Mouse (Mus musculus): ENCODE measurements around the gene Arv1. TPM values are rescaled to one million over a fixed set of nuclear protein-coding genes. Genes with fewer than 3 reads are reported as not detected.
A peak's percentile ranks its signal among the peaks of the same experiment; 100 is the strongest.

The Arv1 gene
- total and polyA plus RNA-seq, 3 experiments, result 11.9 to 24.1 TPM; not detected in 1

DNA sequence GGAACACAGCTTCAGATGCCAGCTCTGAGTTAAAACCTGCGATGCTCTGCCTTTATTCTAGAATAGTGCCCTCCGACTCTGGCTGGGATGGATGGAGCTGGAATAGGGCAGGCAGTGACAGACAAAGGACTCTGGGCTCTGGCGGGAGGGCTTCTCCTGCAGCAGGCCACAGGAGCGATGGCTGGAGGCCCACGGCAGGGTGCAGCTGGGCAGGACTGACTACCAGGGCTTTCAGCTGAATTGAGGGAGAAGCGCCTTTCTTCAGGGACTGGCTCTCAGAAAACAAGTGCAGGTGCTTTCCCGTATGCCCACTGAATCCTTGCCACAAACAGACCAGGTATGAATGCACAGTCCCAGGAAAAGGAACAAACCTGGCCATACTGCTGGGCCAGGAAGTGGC is 44.9 kb upstream of the Arv1 start (continued):
- TF ChIP-seq MEF2A (IDR thresholded peaks at IDR 0.05; ENCODE audit: extremely low read depth, insufficient replicate concordance, low read depth, low read length, poor library complexity, severe bottlenecking) (no peak), MAFK (IDR thresholded peaks at IDR 0.05; ENCODE audit: borderline replicate concordance, low read depth, low read length) (no peak)

DNA sequence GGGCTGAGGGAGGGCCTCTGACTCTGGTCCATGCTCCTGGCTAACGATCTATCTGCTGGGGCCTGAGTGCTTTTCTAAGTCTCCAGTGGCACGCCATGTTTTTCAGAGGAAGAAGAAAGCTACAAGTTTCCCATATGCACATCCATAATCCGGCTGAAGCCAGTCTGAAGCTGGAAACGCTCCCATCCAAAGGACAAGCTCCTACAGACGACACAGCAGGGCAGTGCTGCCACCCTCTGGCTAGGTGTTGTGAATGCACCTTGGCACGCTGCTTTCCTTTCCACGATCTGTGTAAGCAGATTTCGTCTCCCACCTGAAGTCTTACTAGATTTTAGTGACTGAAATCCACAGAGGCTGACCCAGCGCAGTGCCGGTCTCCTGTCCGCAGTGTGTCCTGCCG is 44.5 kb upstream of the Arv1 start:
- Histone ChIP-seq H3K27me3 (ENCODE audit: control insufficient read depth in 1 of 2, insufficient read depth in 2 of 2, low read length in 2 of 2) (no peaks in the 10 kb centered on the region), H3K4me1 (ENCODE audit: control insufficient read depth in 1 of 2, insufficient read depth in 2 of 2, low read length in 2 of 2) (no peaks in the 10 kb centered on the region), H3K4me3 (ENCODE audit: control insufficient read depth in 1 of 2, insufficient read depth in 1 of 2, low read depth in 2 of 2, low read length in 2 of 2) (no peak overlapping the region), H3K9ac (ENCODE audit: control insufficient read depth, low read depth, low read length, poor library complexity, severe bottlenecking) (no peak overlapping the region), H3K36me3 (ENCODE audit: control insufficient read depth in 1 of 2, insufficient read depth in 2 of 2, low read length in 2 of 2) (no peaks in the 10 kb centered on the region; a peak in 1 of 4 replicates), H3K27ac (ENCODE audit: control insufficient read depth, low read depth, low read length) (no peak overlapping the region), H3K9me3 (replicated peaks; ENCODE audit: insufficient read depth, low read length) (no peaks in the 10 kb centered on the region), H3K79me2 (ENCODE audit: control insufficient read depth, insufficient read depth, low read length, poor library complexity) (no peaks in the 10 kb centered on the region)
- TF ChIP-seq POLR2AphosphoS5 (IDR thresholded peaks at IDR 0.05; ENCODE audit: borderline replicate concordance, low read depth, low read length) (no peak), CHD2 (IDR thresholded peaks at IDR 0.05; ENCODE audit: low read length) (no peak), BHLHE40 (IDR thresholded peaks at IDR 0.05; ENCODE audit: borderline replicate concordance, low read depth, low read length) (no peak), USF1 (IDR thresholded peaks at IDR 0.05; ENCODE audit: low read depth, low read length) (no peak), UBTF (IDR thresholded peaks at IDR 0.05; ENCODE audit: borderline replicate concordance, insufficient read depth, low read depth, low read length) (no peak), SMC3 (IDR thresholded peaks at IDR 0.05; ENCODE audit: low read depth, low read length) (peak; percentile 79), ZNF384 (IDR thresholded peaks at IDR 0.05; ENCODE audit: low read depth, low read length) (no peak), HCFC1 (IDR thresholded peaks at IDR 0.05; ENCODE audit: low read depth, low read length) (no peak), TCF12 (IDR thresholded peaks at IDR 0.05; ENCODE audit: low read depth, low read length) (no peak), MXI1 (IDR thresholded peaks at IDR 0.05; ENCODE audit: low read depth, low read length) (no peak), GATA1 (IDR thresholded peaks at IDR 0.05; ENCODE audit: low read depth, low read length) (no peak), MYC (IDR thresholded peaks at IDR 0.05; ENCODE audit: low read depth, low read length) (no peak), NELFE (IDR thresholded peaks at IDR 0.05; ENCODE audit: low read depth, low read length) (no peak), ZMIZ1 (IDR thresholded peaks at IDR 0.05; ENCODE audit: low read depth, low read length) (no peak), USF2 (IDR thresholded peaks at IDR 0.05; ENCODE audit: borderline replicate concordance in 1 of 2, insufficient read depth in 1 of 2, low read depth in 1 of 2, low read length in 2 of 2) (no peak), MEF2A (IDR thresholded peaks at IDR 0.05; ENCODE audit: extremely low read depth, insufficient replicate concordance, low read depth, low read length, poor library complexity, severe bottlenecking) (no peak), POLR2A (IDR thresholded peaks at IDR 0.05; ENCODE audit: control insufficient read depth in 1 of 2, insufficient read depth in 1 of 2, low read depth in 1 of 2, low read length in 2 of 2, poor library complexity in 1 of 2) (no peak), ZC3H11A (IDR thresholded peaks at IDR 0.05; ENCODE audit: low read depth, low read length) (peak; percentile 67), POLR2AphosphoS2 (IDR thresholded peaks at IDR 0.05; ENCODE audit: low read length) (no peak), MAZ (IDR thresholded peaks at IDR 0.05; ENCODE audit: low read depth, low read length) (no peak), RCOR1 (IDR thresholded peaks at IDR 0.05; ENCODE audit: low read depth, low read length) (no peak), NRF1 (IDR thresholded peaks at IDR 0.05; ENCODE audit: insufficient read depth, low read depth, low read length, poor library complexity, severe bottlenecking) (no peak), EP300 (IDR thresholded peaks at IDR 0.05; ENCODE audit: low read depth in 1 of 2, low read length in 2 of 2) (no peak), ETS1 (IDR thresholded peaks at IDR 0.05; ENCODE audit: low read depth, low read length) (no peak), MAX (IDR thresholded peaks at IDR 0.05; ENCODE audit: low read length) (no peak), SIN3A (IDR thresholded peaks at IDR 0.05; ENCODE audit: low read length) (no peak), RAD21 (IDR thresholded peaks at IDR 0.05; ENCODE audit: low read depth, low read length) (peak; percentile 79), E2F4 (IDR thresholded peaks at IDR 0.05; ENCODE audit: borderline replicate concordance, low read depth, low read length) (no peak), TAL1 (IDR thresholded peaks at IDR 0.05; ENCODE audit: low read length) (no peak), CHD1 (IDR thresholded peaks at IDR 0.05; ENCODE audit: low read depth, low read length) (no peak), ZKSCAN1 (IDR thresholded peaks at IDR 0.05; ENCODE audit: low read depth, low read length) (no peak), CTCF (IDR thresholded peaks at IDR 0.05 in 2 of 3, conservative IDR thresholded peaks at IDR 0.05 in 1 of 3; ENCODE audit: control insufficient read depth in 1 of 3, insufficient read depth in 1 of 3, low read depth in 2 of 3, low read length in 3 of 3, poor library complexity in 1 of 3, severe bottlenecking in 1 of 3) (peak; percentile 80 to 87 (median 84)), JUND (IDR thresholded peaks at IDR 0.05; ENCODE audit: low read depth, low read length) (no peak), MYB (IDR thresholded peaks at IDR 0.05; ENCODE audit: low read depth, low read length) (no peak)
- DNase-seq (ENCODE audit: low read depth, low spot score), result peak; percentile 67

Data from MEL (cell line).